Mouse (Mus musculus): Measurements from ENCODE around the gene Gm10770. TPM values are rescaled to one million over a fixed set of nuclear protein-coding genes. Genes with fewer than 3 reads are reported as not detected.
"Not testable (repeated sequence)": the region's sequence is repeated elsewhere in the genome, so short reads cannot be mapped to it uniquely, and the experiment has no call there.

Gene Gm10770
- total RNA-seq (2022), result not detected

DNA sequence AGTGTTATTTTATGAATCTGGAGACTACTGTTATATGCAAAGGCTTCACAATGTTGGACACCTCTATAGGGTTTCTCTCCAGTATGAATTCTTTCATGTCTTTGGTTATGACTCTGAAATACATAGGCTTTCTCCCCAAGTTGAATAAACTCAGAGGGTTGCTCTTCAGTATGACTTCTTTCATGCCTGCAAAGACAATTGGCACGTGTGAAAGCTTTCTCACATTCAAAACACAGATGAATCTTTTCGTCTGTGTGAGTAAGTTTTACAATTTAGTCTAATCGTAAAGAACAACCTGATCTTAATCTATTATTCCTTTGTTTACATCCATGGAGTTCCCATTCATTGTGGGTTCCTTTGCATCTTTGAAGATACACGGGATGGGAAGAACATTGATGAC, at the start of gene Gm10770:
TSS of gene Gm10770 (minus strand) at position 101 of the 400 bp plus-strand sequence.
- DNase-seq (ENCODE audit: low spot score in 2 of 2), result not testable (repeated sequence)

- DNase-seq (ENCODE audit: low spot score in 2 of 2), result not testable (repeated sequence)
Observed at GRCm38 (mm10) chr2:150223263-150223662, 43.8 kb upstream of the Gm10770 start.

DNA sequence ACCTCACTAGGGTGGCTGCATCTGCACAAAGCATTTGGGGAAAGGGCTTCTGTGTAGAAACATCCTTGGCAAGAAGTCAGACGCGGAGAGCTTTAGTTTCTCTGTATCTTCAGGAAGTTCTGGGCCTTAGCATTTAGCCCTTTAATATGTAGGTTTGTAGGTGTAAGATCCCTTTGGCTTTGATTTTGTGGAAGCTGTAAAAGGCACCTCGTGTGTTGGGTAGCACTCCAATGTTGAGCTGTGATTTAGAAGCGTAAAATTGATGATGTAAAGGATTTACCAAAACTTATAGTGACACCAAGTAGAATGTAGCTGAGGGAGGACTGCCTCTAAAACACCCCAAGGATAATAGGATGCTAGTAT, 38.9 kb upstream of the Gm10770 start:
- not testable (repeated sequence) for DNase-seq (ENCODE audit: low spot score in 2 of 2)

DNA sequence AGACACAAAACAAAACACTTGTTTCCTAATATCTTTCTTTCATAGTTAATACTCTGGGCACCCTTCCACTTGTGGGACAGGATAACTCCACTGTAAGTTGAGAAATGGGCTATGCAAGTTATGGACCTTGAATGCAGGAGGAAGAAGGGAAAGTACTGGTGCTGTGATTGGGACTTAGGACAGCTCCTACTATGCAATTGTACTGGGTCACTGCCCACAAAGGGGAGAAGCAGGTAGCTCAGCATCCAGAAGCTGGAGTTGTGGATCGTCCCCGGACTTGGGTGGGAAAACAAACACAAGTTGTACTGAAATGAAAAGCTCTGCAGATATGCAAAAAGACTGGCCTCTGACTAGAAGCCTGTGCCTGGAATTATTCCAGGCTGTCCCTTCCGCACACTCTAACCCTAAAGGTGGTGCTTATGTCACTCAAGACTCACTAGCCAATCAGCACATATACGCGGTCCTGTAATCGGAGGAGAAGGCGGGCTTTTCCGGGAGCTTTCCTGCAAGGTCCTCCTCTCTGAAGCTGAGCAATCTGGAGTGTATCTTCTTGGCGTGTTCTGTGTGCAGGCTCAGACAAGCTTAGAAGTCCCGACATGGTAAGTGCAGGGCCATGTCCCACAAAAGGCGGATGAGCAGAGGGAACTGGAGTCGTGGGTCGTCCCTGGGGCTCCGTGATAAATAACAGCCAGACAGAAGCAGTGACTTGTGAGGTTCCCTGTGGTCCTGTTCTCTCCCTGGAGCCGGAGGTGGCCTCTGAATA, 38.3 kb upstream of the Gm10770 start, which contains the start of gene Zfp937:
TSS of gene Zfp937 (plus strand) at position 474 of the 763 bp plus-strand sequence.
- peak; percentile 85 for DNase-seq (ENCODE audit: low spot score in 2 of 2)

DNA sequence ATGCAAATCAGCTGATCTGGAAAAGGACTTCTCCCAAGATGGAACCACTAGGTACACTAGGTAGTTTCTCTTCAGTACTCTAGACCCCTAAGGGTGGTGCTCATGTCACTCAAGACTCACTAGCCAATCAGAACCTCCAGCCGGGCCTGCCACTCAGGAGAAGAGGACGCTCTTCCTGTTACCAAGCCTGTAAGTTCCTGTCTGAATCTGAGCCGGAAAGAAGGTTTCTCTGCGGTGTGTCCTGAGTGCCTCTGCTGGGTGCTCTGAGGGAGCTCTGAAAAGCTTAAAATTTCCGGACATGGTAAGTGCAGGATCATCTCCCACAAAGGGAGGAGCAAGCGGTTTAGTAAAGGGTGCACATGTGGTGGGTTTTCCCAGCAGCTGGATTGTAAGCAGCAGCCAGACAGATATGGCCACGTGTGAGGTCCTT, 2.1 kb upstream of the Gm10770 start, which contains the start of gene Gm14139:
TSS of gene Gm14139 (plus strand) at position 186 of the 430 bp plus-strand sequence.
- DNase-seq (ENCODE audit: low spot score in 2 of 2), result not testable (repeated sequence)

GRCm38 (mm10) chr2:150181046-150181445, 1.6 kb upstream of the Gm10770 start:
- not testable (repeated sequence) for DNase-seq (ENCODE audit: low spot score in 2 of 2)

DNA sequence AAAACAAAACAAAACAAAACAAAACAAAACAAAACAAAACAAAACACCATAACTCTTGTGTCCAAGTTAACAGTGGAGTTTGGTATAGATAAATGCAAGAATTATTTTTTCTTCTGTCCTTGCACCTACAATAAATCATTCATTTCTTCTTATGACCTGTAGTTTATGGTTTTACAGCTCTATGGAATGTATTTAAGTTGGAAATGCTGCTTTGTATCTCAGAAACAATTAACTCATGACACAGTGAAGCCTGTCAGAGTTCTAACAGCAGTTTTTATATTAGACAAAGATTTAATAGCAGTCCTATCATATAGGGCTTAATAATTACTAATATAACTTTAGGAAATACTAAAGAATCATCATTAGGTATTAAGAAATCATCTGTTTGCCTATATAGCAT, 5.6 kb downstream of the Gm10770 start:
- DNase-seq (ENCODE audit: low spot score in 2 of 2), result no peak

- DNase-seq (ENCODE audit: low spot score in 2 of 2), result no peak
Observed at GRCm38 (mm10) chr2:150166703-150167102, 12.8 kb downstream of the Gm10770 start.

- peak; percentile 89 for DNase-seq (ENCODE audit: low spot score in 2 of 2)
Observed at GRCm38 (mm10) chr2:150136435-150136897, 43.0 kb downstream of the Gm10770 start, which contains the start of gene Zfp120. TSS of gene Zfp120 (minus strand) at chr2:150136708.

GRCm38 (mm10) chr2:150132773-150133172, 46.7 kb downstream of the Gm10770 start:
- no peak for DNase-seq (ENCODE audit: low spot score in 2 of 2)

DNA sequence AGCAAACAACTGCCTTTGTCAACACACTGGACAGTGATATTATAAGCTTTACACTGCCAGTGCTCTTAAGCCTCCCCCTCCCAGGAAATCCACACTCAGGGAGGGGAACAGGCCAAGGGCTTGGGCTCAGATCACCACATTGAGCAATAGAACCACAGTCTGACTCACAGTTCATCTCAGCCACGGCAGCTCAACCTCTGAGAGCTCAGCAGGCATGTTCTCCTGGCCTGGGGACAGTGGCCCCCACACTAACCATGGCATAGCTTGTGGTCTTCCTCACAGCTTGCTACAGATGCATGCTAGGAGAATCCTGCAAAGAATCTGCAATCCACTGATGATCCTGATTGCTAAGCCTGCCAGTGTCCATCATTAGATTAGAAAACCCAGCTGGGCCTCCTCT, 47.5 kb downstream of the Gm10770 start:
- DNase-seq (ENCODE audit: low spot score in 2 of 2), result not testable (repeated sequence)

Other genes with a start within 250 kb of the Gm10770 start
- 10 to 100 TPM in 3 of 4 experiments, 1 to 10 TPM in 1; 9.8 to 14.7 (median 13.2) TPM for gene Zfp120, start 43.0 kb downstream of the Gm10770 start, total RNA-seq (2022)
- gene Gm14139, start 2.1 kb upstream of the Gm10770 start, total RNA-seq (2022), result not detected
- 10 to 100 TPM in 3 of 4 experiments, 1 to 10 TPM in 1; 9.6 to 13.2 (median 11.5) TPM for gene Zfp937, start 38.4 kb upstream of the Gm10770 start, total RNA-seq (2022)
- 10 to 100 TPM in 2 of 4 experiments, 1 to 10 TPM in 2; 6.2 to 11.5 (median 9.0) TPM for gene Gm21994, start 75.9 kb upstream of the Gm10770 start, total RNA-seq (2022)
- gene Gm14124, start 77.8 kb upstream of the Gm10770 start, total RNA-seq (2022), result under 1 TPM; 0.11 to 0.54 (median 0.26) TPM
- gene Gm10130, start 144.0 kb upstream of the Gm10770 start, total RNA-seq (2022), result 1 to 10 TPM in 2 of 4 experiments, not detected in 2; 1.9 to 2.1 TPM
- gene 3300002I08Rik, start 183.1 kb upstream of the Gm10770 start, total RNA-seq (2022), result 10 to 100 TPM; 10.5 to 11.8 (median 11.0) TPM

Data from layer of hippocampus, adult 8-10 months (tissue).